Mouse (Mus musculus): ENCODE measurements around the gene Cabp2. TPM values are rescaled to one million over a fixed set of nuclear protein-coding genes. Genes with fewer than 3 reads are reported as not detected.
"Not testable (repeated sequence)": the region's sequence is repeated elsewhere in the genome, so short reads cannot be mapped to it uniquely, and the experiment has no call there.

The Cabp2 gene
- total RNA-seq, 2 experiments from 2014 or later = not detected

DNA sequence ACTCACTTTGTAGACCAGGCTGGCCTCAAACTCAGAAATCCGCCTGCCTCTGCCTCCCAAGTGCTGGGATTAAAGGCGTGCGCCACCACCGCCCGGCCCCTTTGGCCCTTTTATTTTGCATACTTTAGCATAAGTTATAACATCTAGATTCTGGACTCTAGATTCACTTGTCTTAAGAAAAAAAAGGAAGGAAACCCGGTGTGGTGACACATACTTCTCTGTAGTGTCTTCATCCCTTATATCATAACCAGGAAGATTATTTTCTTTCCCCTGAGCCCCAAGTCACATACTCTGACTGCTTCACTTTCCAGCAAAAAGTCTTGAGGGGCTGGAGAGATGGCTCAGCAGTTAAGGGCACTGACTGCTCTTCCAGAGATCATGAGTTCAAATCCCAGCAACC, 40.5 kb downstream of the Cabp2 start:
- ATAC-seq (ENCODE audit: poor library complexity, severe bottlenecking) = peak; percentile 21

DNA sequence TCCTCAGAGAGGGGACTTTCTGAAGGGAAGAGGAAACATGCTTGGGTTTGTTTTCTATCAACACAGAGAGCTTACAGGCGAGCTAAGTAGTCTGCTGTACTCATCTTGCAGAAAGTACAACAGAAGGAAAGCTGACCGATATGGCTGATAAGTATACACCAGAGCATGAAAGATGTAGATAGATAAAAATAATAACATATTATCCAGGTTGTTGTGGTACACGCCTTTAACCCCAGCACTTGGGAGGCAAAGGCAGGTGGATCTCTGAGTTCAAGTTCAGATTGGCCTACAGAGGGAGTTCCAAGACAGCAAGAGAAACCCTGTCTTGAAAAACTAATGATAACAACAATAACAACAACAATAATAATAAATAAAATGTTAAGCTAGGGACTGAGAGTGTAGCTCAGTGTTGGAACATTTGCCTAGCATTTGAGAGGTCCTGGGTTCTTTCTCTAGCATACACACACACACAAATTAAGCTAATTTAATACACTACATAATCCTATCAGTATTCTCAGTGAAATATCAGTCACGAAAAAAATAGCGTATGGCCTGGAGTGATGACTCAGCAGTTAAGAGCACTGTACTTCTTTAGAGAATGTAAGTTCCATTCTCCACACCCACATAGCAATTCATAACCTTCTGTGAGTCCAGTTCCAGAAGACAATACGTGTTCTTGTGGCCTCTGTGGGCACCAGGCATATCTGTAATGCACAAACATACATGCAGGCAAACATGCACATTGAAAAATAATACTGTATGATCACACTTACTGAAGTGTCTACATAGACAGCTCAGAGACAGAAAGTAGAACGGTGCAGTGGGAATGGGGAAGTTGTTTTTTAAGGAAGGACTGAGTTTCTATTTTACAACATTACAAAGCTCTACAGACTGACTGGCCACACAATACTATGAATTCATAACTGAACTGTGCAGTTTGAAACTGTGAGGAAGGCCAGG, 41.3 kb downstream of the Cabp2 start:
- no peak for ATAC-seq (ENCODE audit: poor library complexity, severe bottlenecking)

DNA sequence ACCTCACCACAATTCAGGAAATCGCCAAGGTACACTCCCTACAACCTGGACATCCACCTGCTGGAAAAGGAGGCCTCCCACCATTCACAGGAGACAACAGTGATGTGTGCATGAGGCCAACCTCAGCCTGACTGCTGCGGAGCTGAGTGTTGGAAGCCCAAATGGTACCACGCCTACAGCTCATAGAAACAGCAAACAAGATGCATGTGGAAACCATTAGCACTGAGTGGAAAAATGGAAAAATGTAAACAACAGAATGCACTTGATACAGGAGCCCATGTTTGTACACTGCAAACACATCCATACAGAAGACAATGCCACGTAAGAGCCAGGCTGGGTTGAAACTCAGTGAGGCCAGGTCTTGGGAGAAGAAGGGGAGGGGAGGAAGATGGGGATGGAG, 43.1 kb downstream of the Cabp2 start:
- ATAC-seq (ENCODE audit: poor library complexity, severe bottlenecking) = no peak

DNA sequence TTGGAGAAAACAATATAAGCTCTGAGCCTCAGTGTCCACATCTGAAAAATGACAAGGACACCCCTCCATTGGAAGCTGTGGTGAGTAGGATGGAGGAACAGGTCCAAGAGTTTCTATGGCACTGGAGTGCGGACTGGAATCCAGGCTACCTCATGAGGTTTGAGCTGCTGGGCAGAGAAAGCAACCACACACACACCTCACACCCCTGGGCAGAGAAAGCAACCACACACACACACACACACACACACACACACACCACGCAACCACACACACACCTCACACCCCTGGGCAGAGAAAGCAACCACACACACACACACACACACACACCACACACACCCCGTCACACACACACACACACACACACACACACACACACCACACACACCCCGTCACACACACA, 43.9 kb downstream of the Cabp2 start:
- not testable (repeated sequence) for ATAC-seq (ENCODE audit: poor library complexity, severe bottlenecking)

DNA sequence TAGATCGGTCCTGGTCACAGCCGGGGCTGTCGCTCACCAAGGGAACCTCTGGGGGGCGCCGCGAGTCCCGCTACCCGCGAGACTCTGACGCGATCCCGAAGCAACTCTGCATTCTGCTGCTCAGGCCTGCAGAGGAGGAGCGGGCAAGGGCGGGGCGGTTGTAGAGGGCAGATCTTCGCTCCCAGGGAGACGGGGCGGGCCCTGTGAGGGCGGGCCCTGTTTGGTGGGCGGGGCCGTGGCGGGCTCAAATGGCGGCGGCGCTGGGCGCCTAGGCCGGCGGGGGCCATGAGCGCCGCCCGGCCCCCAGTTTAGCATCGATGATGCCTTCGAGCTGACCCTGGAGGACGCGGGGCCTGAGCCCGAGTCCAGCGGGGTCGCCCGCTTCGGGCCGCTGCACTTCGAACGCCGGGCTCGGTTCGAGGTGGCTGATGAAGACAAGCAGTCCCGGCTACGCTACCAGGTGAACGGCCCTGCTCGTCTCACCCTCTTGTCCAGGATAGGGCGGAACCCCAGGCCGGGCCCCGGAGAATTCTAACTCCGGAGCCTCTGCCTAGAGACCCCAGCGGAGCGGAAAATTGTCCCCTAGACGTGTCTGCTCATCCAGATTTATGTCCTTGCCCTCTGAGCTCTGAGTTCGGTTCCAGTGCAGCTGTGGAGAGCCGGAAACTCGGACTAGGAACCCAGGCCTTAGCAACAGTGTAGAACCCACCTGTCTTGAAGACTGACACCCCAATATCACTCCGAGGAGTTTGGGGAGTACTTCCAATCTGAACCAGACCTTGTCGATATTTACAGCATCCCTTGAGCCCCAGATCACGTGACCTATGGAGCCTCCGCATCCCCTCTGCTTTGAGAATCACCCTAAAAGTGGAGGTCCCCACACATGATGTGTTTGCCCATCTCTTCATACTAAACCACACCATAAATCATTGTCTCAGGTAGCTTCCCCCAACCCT, 44.6 kb downstream of the Cabp2 start, which contains the start of gene Aip:
Gene Aip (minus strand): TSS at position 118 of the 956 bp plus-strand sequence.
- ATAC-seq (ENCODE audit: poor library complexity, severe bottlenecking) = peak; percentile 75

DNA sequence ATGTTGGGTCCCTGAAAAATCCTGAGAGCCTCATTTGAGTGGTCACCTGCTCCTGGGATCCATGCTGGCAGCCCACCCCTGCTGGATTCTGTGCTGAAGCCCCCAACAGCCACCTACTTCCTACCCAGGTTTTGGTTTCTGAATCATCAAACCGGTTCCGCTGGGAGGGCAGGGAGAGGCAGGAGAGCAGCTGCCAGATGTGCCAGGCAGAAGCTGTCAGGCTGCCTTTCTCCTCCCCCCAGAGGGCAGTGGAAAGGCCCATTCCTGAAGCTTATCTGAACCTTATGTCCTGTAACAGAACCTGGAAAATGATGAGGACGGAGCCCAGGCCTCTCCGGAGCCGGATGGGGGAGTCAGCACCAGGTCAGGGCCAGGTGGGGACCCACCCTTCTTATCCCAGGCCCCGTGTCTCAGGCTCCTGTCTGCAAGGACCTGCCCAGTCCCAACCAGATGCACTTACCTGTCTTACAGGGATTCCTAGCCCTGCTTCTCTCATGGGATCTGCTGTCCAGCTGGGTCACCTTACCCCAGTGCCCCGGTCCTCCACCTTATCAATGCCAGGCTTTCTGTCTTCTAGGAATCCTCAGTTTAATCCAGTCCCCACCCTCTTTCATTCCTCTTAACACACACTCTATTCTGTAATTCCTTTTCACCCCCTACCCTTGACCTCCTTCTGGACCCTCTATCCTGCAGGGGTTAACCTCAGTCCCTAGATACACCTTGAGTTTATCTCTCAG, 45.5 kb downstream of the Cabp2 start:
- no peak for ATAC-seq (ENCODE audit: poor library complexity, severe bottlenecking)

DNA sequence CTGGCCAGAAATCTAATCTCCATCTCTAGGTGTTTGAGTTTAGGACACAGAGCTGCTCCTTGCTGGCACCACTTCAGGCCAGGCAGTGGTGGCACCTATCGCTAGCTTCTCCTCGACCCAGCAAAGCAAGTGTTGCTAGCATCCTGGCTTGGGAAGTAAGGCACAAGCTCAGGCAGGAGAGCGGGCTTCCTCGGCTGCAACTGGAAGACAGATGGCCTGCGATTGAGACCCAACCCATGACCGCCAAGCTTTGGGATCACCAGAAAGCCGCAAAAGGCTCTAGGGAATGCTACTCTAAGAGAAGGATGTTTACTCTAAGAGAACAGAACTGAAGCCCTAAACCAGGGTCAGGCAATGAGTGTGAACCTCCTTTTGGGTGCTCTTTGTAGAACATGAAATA, 48.1 kb downstream of the Cabp2 start:
- no peak for ATAC-seq (ENCODE audit: poor library complexity, severe bottlenecking)

DNA sequence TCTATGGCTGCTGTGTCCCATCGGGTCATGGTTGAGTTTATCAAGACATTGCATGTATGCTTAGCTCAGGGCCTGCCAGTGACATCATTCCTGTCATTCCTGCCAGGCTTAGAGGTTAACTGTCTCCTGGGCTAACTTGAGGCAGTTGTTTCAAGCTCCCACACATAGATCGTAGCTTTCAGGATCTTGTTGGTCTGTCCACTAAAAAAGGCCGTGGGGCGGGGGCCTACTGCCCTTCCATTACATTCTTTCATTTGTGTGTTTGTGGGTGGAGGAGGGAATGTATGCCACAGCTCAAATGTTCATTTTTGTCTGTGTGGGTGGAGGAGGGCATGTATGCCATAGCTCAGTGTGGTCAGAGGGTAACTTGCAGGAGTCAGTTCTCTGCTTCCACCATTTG, 48.7 kb downstream of the Cabp2 start:
- ATAC-seq (ENCODE audit: poor library complexity, severe bottlenecking) = no peak

DNA sequence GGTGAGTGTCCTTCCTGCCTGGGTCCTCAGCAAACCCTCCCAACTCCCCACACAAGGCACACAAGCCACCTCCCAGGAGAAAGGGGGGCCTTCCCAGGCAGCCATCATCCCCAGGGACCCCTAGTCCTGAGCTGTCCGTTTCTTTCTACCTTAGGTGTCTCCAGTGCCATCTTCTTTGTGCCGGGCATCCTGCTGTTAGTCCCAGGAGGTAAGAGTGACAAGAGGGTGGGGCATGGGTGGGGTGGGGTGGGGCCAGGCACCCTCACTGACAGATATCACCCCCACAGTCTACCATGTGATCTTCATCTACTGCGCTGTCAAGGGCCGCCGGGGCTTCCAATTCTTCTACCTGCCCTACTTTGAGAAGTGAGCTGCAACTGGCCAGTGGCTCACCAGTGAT, 49.7 kb downstream of the Cabp2 start:
- no peak for ATAC-seq (ENCODE audit: poor library complexity, severe bottlenecking)

DNA sequence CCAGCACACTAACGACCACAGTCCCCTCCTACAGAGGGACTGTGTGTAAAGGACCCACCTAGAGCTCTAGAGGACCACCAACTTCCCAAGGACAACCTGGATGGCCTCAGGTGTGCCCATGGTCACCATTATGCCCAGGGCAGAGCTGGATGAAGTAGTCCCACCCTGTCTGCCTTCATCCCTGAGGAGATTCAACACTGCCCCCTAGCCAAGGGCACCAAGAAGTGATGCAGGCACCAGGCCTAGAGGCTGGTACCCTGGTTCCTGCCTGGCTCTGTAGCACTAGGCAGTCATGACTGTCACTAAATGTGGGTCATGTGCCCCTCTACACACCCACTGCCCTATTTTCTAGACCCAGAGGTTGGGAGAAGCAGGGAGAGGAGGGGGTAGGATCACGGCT, 50.4 kb downstream of the Cabp2 start:
- ATAC-seq (ENCODE audit: poor library complexity, severe bottlenecking) = 0 out of 2 replicates have a peak, but pooled peaks have one; percentile 32

DNA sequence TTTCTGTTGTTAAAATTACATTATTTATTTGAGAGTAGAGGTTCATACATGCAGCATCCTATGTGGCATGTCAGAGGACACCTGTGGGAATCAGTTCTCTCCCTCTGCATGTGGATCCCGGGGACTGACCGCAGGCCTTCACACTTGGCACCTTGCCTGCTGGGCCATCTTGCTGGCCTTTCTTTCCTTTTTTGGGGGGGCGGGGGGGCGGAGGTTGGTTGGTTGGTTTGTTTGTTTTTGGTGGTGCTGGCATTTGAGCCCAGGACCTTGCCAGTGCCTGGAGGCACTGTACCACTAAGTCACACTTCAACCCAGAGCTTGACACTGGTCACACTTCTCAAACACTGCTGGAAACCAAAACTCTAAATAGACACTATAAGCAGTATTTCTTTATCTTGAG, 53.0 kb downstream of the Cabp2 start:
- no peak for ATAC-seq (ENCODE audit: poor library complexity, severe bottlenecking)

DNA sequence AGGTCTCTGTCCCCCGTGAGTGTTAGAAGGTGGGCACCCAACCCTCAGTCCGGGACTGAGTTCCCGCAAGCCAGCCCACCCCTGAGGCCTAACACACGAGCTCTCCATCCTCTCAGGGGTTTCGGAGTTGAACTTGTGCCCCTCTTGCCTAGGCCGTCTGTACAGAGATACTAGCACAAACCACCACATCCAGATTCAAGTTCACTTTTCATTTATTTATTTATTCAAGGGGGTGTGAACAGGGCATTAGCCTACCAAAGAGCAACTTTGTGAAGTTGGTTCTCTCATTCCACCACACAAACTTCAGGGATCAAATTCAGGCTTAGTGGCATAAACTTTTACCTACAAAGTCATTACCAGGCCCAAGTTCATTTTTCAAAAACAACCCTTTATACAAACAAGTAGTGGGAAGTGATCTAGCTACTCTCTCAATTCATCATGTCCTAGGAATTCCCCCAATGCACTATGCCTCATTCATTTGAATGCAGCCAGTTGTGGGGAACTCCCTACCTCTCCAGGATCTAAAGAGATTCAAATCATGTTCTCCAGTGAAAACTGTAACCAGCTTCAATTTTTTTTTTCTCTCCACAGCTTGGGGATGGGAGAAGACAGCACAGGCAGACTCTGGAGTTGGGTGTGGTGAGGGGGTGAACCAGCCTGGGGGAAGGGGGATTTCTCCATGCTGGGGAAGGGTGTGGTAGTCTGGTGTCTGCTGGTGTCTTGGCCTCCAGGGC, 54.0 kb downstream of the Cabp2 start:
- 0 out of 2 replicates have a peak, but pooled peaks have one; percentile 8 for ATAC-seq (ENCODE audit: poor library complexity, severe bottlenecking)

DNA sequence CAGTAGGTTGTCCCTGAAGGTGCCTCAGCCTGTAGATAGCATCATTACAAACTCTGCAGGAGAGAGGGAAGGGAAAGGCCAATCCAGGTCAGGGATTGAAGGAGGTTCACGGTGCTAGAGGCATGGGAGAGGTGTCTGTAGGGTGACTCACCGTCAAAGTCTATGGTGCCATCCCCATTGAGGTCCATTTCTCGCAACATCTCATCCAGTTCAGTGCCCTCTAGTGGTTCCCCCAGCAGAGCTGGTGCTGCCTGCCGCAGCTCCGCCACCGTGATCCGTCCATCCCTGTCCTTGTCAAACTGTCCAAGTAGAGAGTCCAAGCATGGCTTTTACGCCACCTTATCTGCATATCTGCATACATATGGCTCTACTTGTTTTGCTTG, 54.6 kb downstream of the Cabp2 start:
- peak; percentile 94 for ATAC-seq (ENCODE audit: poor library complexity, severe bottlenecking)

DNA sequence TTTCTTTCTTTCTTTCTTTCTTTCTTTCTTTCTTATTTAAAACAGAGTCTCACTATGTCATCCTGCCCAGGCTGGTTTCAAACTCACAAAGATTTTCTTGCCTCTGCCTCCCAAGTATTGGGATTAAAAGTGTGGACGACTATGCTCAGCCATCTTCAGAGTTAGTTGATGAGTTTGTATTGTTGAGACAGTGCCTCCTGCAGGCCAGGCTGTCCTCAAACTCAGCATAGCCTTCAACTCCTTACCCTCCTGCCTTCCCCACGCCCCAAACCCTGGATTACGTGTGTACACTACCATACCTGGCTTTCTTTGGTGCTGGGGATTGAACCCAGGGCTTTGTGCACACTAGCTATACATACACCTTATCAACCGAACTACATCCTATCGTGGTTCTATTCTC, 55.1 kb downstream of the Cabp2 start:
- no peak for ATAC-seq (ENCODE audit: poor library complexity, severe bottlenecking)

Other genes starting within 250 kb of the Cabp2 start
Only the 30 nearest of the 34 such genes appear.
- 197 and 207 TPM in 2 replicates for gene Tcirg1, start 174.4 kb upstream of the Cabp2 start, total RNA-seq (2015)
- gene Tcirg1, start 174.4 kb upstream of the Cabp2 start, total RNA-seq (2017) = 315 and 316 TPM in 2 replicates
- 213 and 215 TPM in 2 replicates for gene Ndufs8, start 168.8 kb upstream of the Cabp2 start, total RNA-seq (2015)
- gene Ndufs8, start 168.8 kb upstream of the Cabp2 start, total RNA-seq (2017) = 60.4 and 83.5 TPM in 2 replicates
- 47.3 and 48.1 TPM in 2 replicates for gene Aldh3b1, start 151.8 kb upstream of the Cabp2 start, total RNA-seq (2015)
- gene Aldh3b1, start 151.8 kb upstream of the Cabp2 start, total RNA-seq (2017) = 104 TPM in 2 replicates
- 242 and 258 TPM in 2 replicates for gene Unc93b1, start 146.4 kb upstream of the Cabp2 start, total RNA-seq (2015)
- gene Unc93b1, start 146.4 kb upstream of the Cabp2 start, total RNA-seq (2017) = 447 and 483 TPM in 2 replicates
- 1.4 and 2.7 TPM in 2 replicates for gene Aldh3b3, start 122.9 kb upstream of the Cabp2 start, total RNA-seq (2015)
- gene Aldh3b3, start 122.9 kb upstream of the Cabp2 start, total RNA-seq (2017) = 2.4 TPM in 2 replicates
- gene Aldh3b2, start 109.2 kb upstream of the Cabp2 start, total RNA-seq (2015) = 0.18 and 2.2 TPM in 2 replicates
- gene Aldh3b2, start 109.2 kb upstream of the Cabp2 start, total RNA-seq (2017) = 0.28 and 0.55 TPM in 2 replicates
- gene Acy3, start 95.0 kb upstream of the Cabp2 start, total RNA-seq (2015) = 0.51 and 0.62 TPM in 2 replicates
- gene Acy3, start 95.0 kb upstream of the Cabp2 start, total RNA-seq (2017) = not detected in 2 replicates
- not detected in 2 replicates for gene Tbx10, start 88.8 kb upstream of the Cabp2 start, total RNA-seq (2015)
- gene Tbx10, start 88.8 kb upstream of the Cabp2 start, total RNA-seq (2017) = not detected in 2 replicates
- 8.6 and 13.4 TPM in 2 replicates for gene Nudt8, start 81.0 kb upstream of the Cabp2 start, total RNA-seq (2015)
- gene Nudt8, start 81.0 kb upstream of the Cabp2 start, total RNA-seq (2017) = 4.9 and 5.7 TPM in 2 replicates
- 0.45 TPM in 1 of 2 replicates, not detected in the other for gene Gm49405, start 81.0 kb upstream of the Cabp2 start, total RNA-seq (2015)
- 0.28 and 1.2 TPM in 2 replicates for gene Gm49405, start 81.0 kb upstream of the Cabp2 start, total RNA-seq (2017)
- gene Doc2g, start 78.3 kb upstream of the Cabp2 start, total RNA-seq (2015) = 1.2 and 1.5 TPM in 2 replicates
- gene Doc2g, start 78.3 kb upstream of the Cabp2 start, total RNA-seq (2017) = 0.18 and 0.37 TPM in 2 replicates
- 82.1 and 103 TPM in 2 replicates for gene Ndufv1, start 68.8 kb upstream of the Cabp2 start, total RNA-seq (2015)
- 151 and 169 TPM in 2 replicates for gene Ndufv1, start 68.8 kb upstream of the Cabp2 start, total RNA-seq (2017)
- gene Gstp1, start 43.6 kb upstream of the Cabp2 start, total RNA-seq (2015) = 257 and 287 TPM in 2 replicates
- gene Gstp1, start 43.6 kb upstream of the Cabp2 start, total RNA-seq (2017) = 69.5 and 80.2 TPM in 2 replicates
- 4.8 TPM in 1 of 2 replicates, not detected in the other for gene Gstp2, start 35.6 kb upstream of the Cabp2 start, total RNA-seq (2015)
- 1.8 TPM in 1 of 2 replicates, not detected in the other for gene Gstp2, start 35.6 kb upstream of the Cabp2 start, total RNA-seq (2017)
- 3.0 and 5.0 TPM in 2 replicates for gene Gstp3, start 22.0 kb upstream of the Cabp2 start, total RNA-seq (2015)
- gene Gstp3, start 22.0 kb upstream of the Cabp2 start, total RNA-seq (2017) = 4.0 and 4.5 TPM in 2 replicates
- gene Cdk2ap2, start 15.6 kb downstream of the Cabp2 start, total RNA-seq (2015) = 245 and 277 TPM in 2 replicates
- gene Cdk2ap2, start 15.6 kb downstream of the Cabp2 start, total RNA-seq (2017) = 72.9 and 83.4 TPM in 2 replicates
- gene Pitpnm1, start 18.4 kb downstream of the Cabp2 start, total RNA-seq (2015) = 38.3 and 47.7 TPM in 2 replicates
- 30.2 and 38.9 TPM in 2 replicates for gene Pitpnm1, start 18.4 kb downstream of the Cabp2 start, total RNA-seq (2017)
- gene Aip, start 44.3 kb downstream of the Cabp2 start, total RNA-seq (2015) = 111 and 139 TPM in 2 replicates
- 72.5 and 76.7 TPM in 2 replicates for gene Aip, start 44.3 kb downstream of the Cabp2 start, total RNA-seq (2017)
- not detected in 2 replicates for gene Gpr152, start 58.2 kb downstream of the Cabp2 start, total RNA-seq (2015)
- gene Gpr152, start 58.2 kb downstream of the Cabp2 start, total RNA-seq (2017) = not detected in 2 replicates
- 0.14 and 0.22 TPM in 2 replicates for gene Cabp4, start 62.5 kb downstream of the Cabp2 start, total RNA-seq (2015)
- not detected in 2 replicates for gene Cabp4, start 62.5 kb downstream of the Cabp2 start, total RNA-seq (2017)
- gene Coro1b, start 67.0 kb downstream of the Cabp2 start, total RNA-seq (2015) = 279 and 345 TPM in 2 replicates
- gene Coro1b, start 67.0 kb downstream of the Cabp2 start, total RNA-seq (2017) = 142 and 161 TPM in 2 replicates
- 30.5 and 42.1 TPM in 2 replicates for gene Ptprcap, start 72.0 kb downstream of the Cabp2 start, total RNA-seq (2015)
- gene Ptprcap, start 72.0 kb downstream of the Cabp2 start, total RNA-seq (2017) = 43.9 and 44.8 TPM in 2 replicates
- gene Rps6kb2, start 81.8 kb downstream of the Cabp2 start, total RNA-seq (2015) = 21.0 and 26.7 TPM in 2 replicates
- 21.0 and 25.0 TPM in 2 replicates for gene Rps6kb2, start 81.8 kb downstream of the Cabp2 start, total RNA-seq (2017)
- 3.9 and 4.7 TPM in 2 replicates for gene Carns1, start 93.9 kb downstream of the Cabp2 start, total RNA-seq (2015)
- gene Carns1, start 93.9 kb downstream of the Cabp2 start, total RNA-seq (2017) = 1.3 and 2.0 TPM in 2 replicates
- 52.8 and 59.9 TPM in 2 replicates for gene Tbc1d10c, start 109.7 kb downstream of the Cabp2 start, total RNA-seq (2015)
- 21.5 and 33.5 TPM in 2 replicates for gene Tbc1d10c, start 109.7 kb downstream of the Cabp2 start, total RNA-seq (2017)
- 496 and 536 TPM in 2 replicates for gene Ppp1ca, start 110.5 kb downstream of the Cabp2 start, total RNA-seq (2015)
- gene Ppp1ca, start 110.5 kb downstream of the Cabp2 start, total RNA-seq (2017) = 639 and 705 TPM in 2 replicates
- 32.8 and 36.7 TPM in 2 replicates for gene Rad9a, start 120.1 kb downstream of the Cabp2 start, total RNA-seq (2015)
- 21.4 and 22.8 TPM in 2 replicates for gene Rad9a, start 120.1 kb downstream of the Cabp2 start, total RNA-seq (2017)
- gene Clcf1, start 132.7 kb downstream of the Cabp2 start, total RNA-seq (2015) = 1.4 and 2.9 TPM in 2 replicates
- gene Clcf1, start 132.7 kb downstream of the Cabp2 start, total RNA-seq (2017) = 0.40 and 2.2 TPM in 2 replicates
- gene AC109138.7, start 132.8 kb downstream of the Cabp2 start, total RNA-seq (2015) = not detected in 2 replicates
- not detected in 2 replicates for gene AC109138.7, start 132.8 kb downstream of the Cabp2 start, total RNA-seq (2017)
- gene Pold4, start 150.3 kb downstream of the Cabp2 start, total RNA-seq (2015) = 98.9 and 105 TPM in 2 replicates
- gene Pold4, start 150.3 kb downstream of the Cabp2 start, total RNA-seq (2017) = 102 and 122 TPM in 2 replicates